ENCODE assay signal across 7 mouse cellular contexts in genomic region chr8:122577116-122577515, GRCm38 (mm10). TPM values are rescaled to one million over a fixed set of nuclear protein-coding genes. Genes with fewer than 3 reads are reported as not detected.
A peak's percentile ranks its signal among the peaks of the same experiment; 100 is the strongest.
DNase-seq lines count a peak whose midpoint lies in the region; ATAC-seq and TF ChIP-seq lines count a peak whose summit lies in the region.

No protein-coding gene starts in this region.

- WGBS in lung, embryonic 15.5 days = 20% methylated on average over 10 of the region's 10 CpGs
- 32% methylated on average over 10 of the region's 10 CpGs for WGBS in lung, adult 2 months
- 40% methylated on average over 10 of the region's 10 CpGs for WGBS in forebrain, embryonic 13.5 days
- WGBS in limb, embryonic 13.5 days = 44% methylated on average over 10 of the region's 10 CpGs
- 59% methylated on average over 10 of the region's 10 CpGs for WGBS in small intestine, adult 2 months

- 0 out of 2 replicates have a peak overlapping the region, but pooled peaks have one; percentile 65 for H3K9ac ChIP-seq in lung, embryonic 15.5 days
- peak overlapping the region; percentile 89 for H3K9ac ChIP-seq in forebrain, embryonic 13.5 days
- H3K9ac ChIP-seq in limb, embryonic 13.5 days = 0 out of 2 replicates have a peak overlapping the region, but pooled peaks have one; percentile 35

- no peak for TF ChIP-seq POLR2A in lung, adult 2 months (IDR thresholded peaks at IDR 0.05; ENCODE audit: borderline replicate concordance, extremely low read depth, low read depth, low read length)
- TF ChIP-seq POLR2A in small intestine, adult 2 months (IDR thresholded peaks at IDR 0.05; ENCODE audit: low read depth, low read length) = no peak

- no peaks in the 10 kb centered on the region for H3K9me3 ChIP-seq in lung, embryonic 15.5 days
- H3K9me3 ChIP-seq in forebrain, embryonic 13.5 days (replicated peaks) = no peaks in the 10 kb centered on the region
- no peaks in the 10 kb centered on the region for H3K9me3 ChIP-seq in limb, embryonic 13.5 days

- no peak for DNase-seq in lung, adult 2 months
- no peak for DNase-seq in right cerebral cortex, postnatal 10 days (ENCODE audit: low spot score in 2 of 2)
- no peak for DNase-seq in layer of hippocampus, postnatal 25 days (ENCODE audit: extremely low spot score in 1 of 2, low spot score in 1 of 2)

- H3K4me2 ChIP-seq in lung, embryonic 15.5 days = peak overlapping the region; percentile 90
- peak overlapping the region; percentile 92 for H3K4me2 ChIP-seq in forebrain, embryonic 13.5 days
- H3K4me2 ChIP-seq in limb, embryonic 13.5 days (replicated peaks) = peak overlapping the region; percentile 77

- peaks cover 37% of the 10 kb centered on the region for H3K4me1 ChIP-seq in lung, embryonic 15.5 days
- peaks cover 8% of the 10 kb centered on the region for H3K4me1 ChIP-seq in lung, adult 2 months (ENCODE audit: control insufficient read depth, insufficient read depth, low read length)
- H3K4me1 ChIP-seq in forebrain, embryonic 13.5 days = peaks cover 34% of the 10 kb centered on the region
- H3K4me1 ChIP-seq in limb, embryonic 13.5 days = peaks cover 62% of the 10 kb centered on the region
- H3K4me1 ChIP-seq in small intestine, adult 2 months (ENCODE audit: control insufficient read depth, insufficient read depth, insufficient read length, low read length) = peaks cover 26% of the 10 kb centered on the region

- H3K36me3 ChIP-seq in lung, embryonic 15.5 days = peaks cover 16% of the 10 kb centered on the region
- peaks cover 15% of the 10 kb centered on the region for H3K36me3 ChIP-seq in forebrain, embryonic 13.5 days (ENCODE audit: poor library complexity, severe bottlenecking)
- peaks cover 29% of the 10 kb centered on the region for H3K36me3 ChIP-seq in limb, embryonic 13.5 days
- peaks cover 5% of the 10 kb centered on the region; the same call in 1 of the 2 replicates for H3K36me3 ChIP-seq in small intestine, adult 2 months (ENCODE audit: control insufficient read depth, insufficient read depth, low read length)

- H3K4me3 ChIP-seq in lung, embryonic 15.5 days = peak overlapping the region; percentile 70
- H3K4me3 ChIP-seq in lung, adult 2 months (replicated peaks; ENCODE audit: extremely low read depth, low read depth, low read length) = no peak overlapping the region
- H3K4me3 ChIP-seq in forebrain, embryonic 13.5 days = peak overlapping the region; percentile 66
- peak overlapping the region; percentile 64 for H3K4me3 ChIP-seq in limb, embryonic 13.5 days
- peak overlapping the region; percentile 87; the same call in 1 of the 2 replicates for H3K4me3 ChIP-seq in small intestine, adult 2 months (ENCODE audit: low read depth, low read length)

- ATAC-seq in lung, embryonic 15.5 days (ENCODE audit: borderline replicate concordance, extremely low read depth, low FRiP score, low TSS enrichment) = peak; percentile 3; the same call in 1 of the 2 replicates
- ATAC-seq in forebrain, embryonic 13.5 days = peak; percentile 28; the same call in 1 of the 2 replicates
- ATAC-seq in limb, embryonic 13.5 days (ENCODE audit: low FRiP score, low read depth) = peak; percentile 17

- no peaks in the 10 kb centered on the region for H3K27me3 ChIP-seq in lung, embryonic 15.5 days
- H3K27me3 ChIP-seq in forebrain, embryonic 13.5 days = no peaks in the 10 kb centered on the region
- H3K27me3 ChIP-seq in limb, embryonic 13.5 days = no peaks in the 10 kb centered on the region
- H3K27me3 ChIP-seq in small intestine, adult 2 months (ENCODE audit: control insufficient read depth, insufficient read depth, low read length) = no peaks in the 10 kb centered on the region

- no peak for TF ChIP-seq CTCF in lung, adult 2 months (IDR thresholded peaks at IDR 0.05; ENCODE audit: insufficient read depth, low read length)
- no peak for TF ChIP-seq CTCF in small intestine, adult 2 months (IDR thresholded peaks at IDR 0.05; ENCODE audit: extremely low read depth, insufficient read length, insufficient replicate concordance, low read depth, low read length)

- peak overlapping the region; percentile 32; the same call in 1 of the 2 replicates for H3K27ac ChIP-seq in lung, embryonic 15.5 days
- H3K27ac ChIP-seq in forebrain, embryonic 13.5 days = no peak overlapping the region
- H3K27ac ChIP-seq in limb, embryonic 13.5 days = peak overlapping the region; percentile 79; the same call in 1 of the 2 replicates
- H3K27ac ChIP-seq in small intestine, adult 2 months (ENCODE audit: insufficient read depth, low read depth, low read length) = no peak overlapping the region

RNA-seq across cellular contexts. Expression of gene Aprt, which starts 0.4 kb away (rescaled TPM):
- polyA plus RNA-seq in lung, embryonic 15.5 days (2015; fragmentation: Nextera tagmentation; extraction: Ambion mirVana) = 314 and 327 TPM in 2 replicates
- 108 and 109 TPM in 2 replicates for polyA plus RNA-seq in lung, adult 2 months (2012; rRNA removed)
- polyA plus RNA-seq in forebrain, embryonic 13.5 days (2015; fragmentation: Nextera tagmentation; extraction: Ambion mirVana) = 193 and 198 TPM in 2 replicates
- polyA plus RNA-seq in limb, embryonic 13.5 days (2015; fragmentation: Nextera tagmentation; extraction: Ambion mirVana) = 335 and 351 TPM in 2 replicates
- polyA plus RNA-seq in small intestine, adult 2 months (2012; rRNA removed) = 327 and 537 TPM in 2 replicates
- total RNA-seq in layer of hippocampus, postnatal 25 days (2021) = 10 to 100 TPM; 62.5 to 69.6 TPM

RNA-seq across cellular contexts. Expression of gene Cdt1, which starts 9.3 kb away (rescaled TPM):
- polyA plus RNA-seq in lung, embryonic 15.5 days (2015; fragmentation: Nextera tagmentation; extraction: Ambion mirVana) = 42.7 and 44.9 TPM in 2 replicates
- polyA plus RNA-seq in lung, adult 2 months (2012; rRNA removed) = 11.7 and 12.2 TPM in 2 replicates
- polyA plus RNA-seq in forebrain, embryonic 13.5 days (2015; fragmentation: Nextera tagmentation; extraction: Ambion mirVana) = 29.1 and 32.3 TPM in 2 replicates
- polyA plus RNA-seq in limb, embryonic 13.5 days (2015; fragmentation: Nextera tagmentation; extraction: Ambion mirVana) = 39.3 and 40.2 TPM in 2 replicates
- polyA plus RNA-seq in small intestine, adult 2 months (2012; rRNA removed) = 26.8 and 64.8 TPM in 2 replicates
- 1 to 10 TPM; 1.1 to 1.6 TPM for total RNA-seq in layer of hippocampus, postnatal 25 days (2021)

RNA-seq across cellular contexts. Expression of gene Piezo1, which starts 26.0 kb away (rescaled TPM):
- polyA plus RNA-seq in lung, embryonic 15.5 days (2015; fragmentation: Nextera tagmentation; extraction: Ambion mirVana) = 18.7 and 23.4 TPM in 2 replicates
- polyA plus RNA-seq in lung, adult 2 months (2012; rRNA removed) = 192 and 213 TPM in 2 replicates
- polyA plus RNA-seq in forebrain, embryonic 13.5 days (2015; fragmentation: Nextera tagmentation; extraction: Ambion mirVana) = 1.4 and 2.0 TPM in 2 replicates
- 14.0 and 14.7 TPM in 2 replicates for polyA plus RNA-seq in limb, embryonic 13.5 days (2015; fragmentation: Nextera tagmentation; extraction: Ambion mirVana)
- 29.5 and 36.4 TPM in 2 replicates for polyA plus RNA-seq in small intestine, adult 2 months (2012; rRNA removed)
- 1 to 10 TPM; 3.6 to 5.7 TPM for total RNA-seq in layer of hippocampus, postnatal 25 days (2021)

RNA-seq across cellular contexts. Expression of gene Galns, which starts 34.1 kb away (rescaled TPM):
- polyA plus RNA-seq in lung, embryonic 15.5 days (2015; fragmentation: Nextera tagmentation; extraction: Ambion mirVana) = 12.5 and 13.5 TPM in 2 replicates
- polyA plus RNA-seq in lung, adult 2 months (2012; rRNA removed) = 13.8 and 14.9 TPM in 2 replicates
- 3.0 and 3.2 TPM in 2 replicates for polyA plus RNA-seq in forebrain, embryonic 13.5 days (2015; fragmentation: Nextera tagmentation; extraction: Ambion mirVana)
- polyA plus RNA-seq in limb, embryonic 13.5 days (2015; fragmentation: Nextera tagmentation; extraction: Ambion mirVana) = 9.0 and 9.7 TPM in 2 replicates
- 9.7 and 20.4 TPM in 2 replicates for polyA plus RNA-seq in small intestine, adult 2 months (2012; rRNA removed)
- total RNA-seq in layer of hippocampus, postnatal 25 days (2021) = 10 to 100 TPM; 11.2 TPM

RNA-seq across cellular contexts. Expression of gene Trappc2l, which starts 34.3 kb away (rescaled TPM):
- polyA plus RNA-seq in lung, embryonic 15.5 days (2015; fragmentation: Nextera tagmentation; extraction: Ambion mirVana) = 49.5 and 53.0 TPM in 2 replicates
- polyA plus RNA-seq in lung, adult 2 months (2012; rRNA removed) = 122 and 162 TPM in 2 replicates
- 69.3 and 79.6 TPM in 2 replicates for polyA plus RNA-seq in forebrain, embryonic 13.5 days (2015; fragmentation: Nextera tagmentation; extraction: Ambion mirVana)
- polyA plus RNA-seq in limb, embryonic 13.5 days (2015; fragmentation: Nextera tagmentation; extraction: Ambion mirVana) = 49.6 and 55.6 TPM in 2 replicates
- 59.9 and 161 TPM in 2 replicates for polyA plus RNA-seq in small intestine, adult 2 months (2012; rRNA removed)
- total RNA-seq in layer of hippocampus, postnatal 25 days (2021) = 10 to 100 TPM; 75.2 to 87.6 TPM

Comparison
In these comparisons a context has a peak if more than half of its experiments do, and no peak if none do; other contexts are left out.
1. H3K27ac ChIP-seq: peak in lung, embryonic 15.5 days (single experiment) and limb, embryonic 13.5 days (single experiment); none in forebrain, embryonic 13.5 days (single experiment) and small intestine, adult 2 months (single experiment).
2. H3K9ac ChIP-seq: peak in every context shown above with its lines; median percentile 89 in forebrain, embryonic 13.5 days; 65 in lung, embryonic 15.5 days; 35 in limb, embryonic 13.5 days.
3. Peak in every context shown above with its lines, with median percentiles within 50 percentile points of each other: ATAC-seq and H3K4me2 ChIP-seq.